Mouse (Mus musculus): ENCODE results near the gene Vmn1r67. TPM values are rescaled to one million over a fixed set of nuclear protein-coding genes. Genes with fewer than 3 reads are reported as not detected.

The Vmn1r67 gene
- not detected for polyA plus RNA-seq (2017; shearing (Covaris generic))

DNA sequence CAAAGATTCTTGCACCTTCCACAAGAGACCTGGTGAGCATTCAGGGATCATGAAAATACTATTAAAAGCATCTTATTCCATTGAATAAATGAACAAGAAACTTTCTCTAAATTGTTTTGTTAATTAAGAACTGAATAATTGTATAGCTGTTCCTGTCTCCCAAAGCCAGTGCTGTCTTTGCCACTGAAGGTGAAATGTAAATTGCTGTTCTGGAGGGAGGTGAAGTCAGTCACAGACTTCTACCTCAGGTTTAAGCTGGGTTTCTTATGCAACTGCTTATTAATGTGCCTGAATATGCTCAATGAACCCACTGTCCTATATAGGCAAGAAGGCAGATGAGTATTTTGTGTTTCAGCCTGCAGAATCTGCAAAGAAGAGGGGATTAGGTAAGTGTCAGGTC is at the start of gene Vmn1r67:
Gene Vmn1r67, plus strand, starts transcription at position 301 of the 400 bp plus-strand sequence.

DNA sequence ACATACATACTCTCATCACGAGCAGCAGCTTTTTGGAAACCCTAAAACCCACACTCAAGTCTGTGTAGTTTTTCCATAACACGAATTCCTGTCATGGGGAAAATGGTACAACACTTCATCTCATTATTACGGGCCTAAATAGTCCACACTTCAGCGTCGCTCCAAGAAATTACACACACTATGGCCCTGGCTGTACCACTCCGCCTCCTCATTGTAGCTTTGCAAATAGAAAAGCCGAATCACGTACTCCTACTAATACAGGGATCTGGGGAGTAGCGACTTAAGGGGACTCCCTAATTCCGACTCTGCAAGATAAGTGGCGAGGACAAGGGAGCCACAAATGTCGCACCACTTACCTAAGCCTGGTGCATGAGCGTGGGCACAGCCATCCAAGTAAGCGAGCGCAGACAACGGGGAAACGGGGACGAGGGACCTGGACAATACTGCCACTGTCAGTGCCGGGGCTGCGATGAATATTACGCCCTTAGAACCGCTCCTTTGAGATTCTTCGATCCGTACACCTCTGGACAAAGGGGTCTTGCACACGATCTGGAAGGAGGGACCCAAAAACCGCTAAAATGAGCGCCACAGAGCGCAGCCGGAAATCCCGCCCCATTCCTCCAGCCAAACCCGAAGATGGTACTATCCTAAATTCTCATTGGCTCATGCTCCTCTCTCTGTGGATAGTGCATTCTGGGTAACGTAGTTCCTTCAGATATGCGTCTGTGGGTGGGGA is 51.8 kb downstream of the Vmn1r67 start, which contains the start of gene Zik1:
Gene Zik1, minus strand, starts transcription at position 609 of the 736 bp plus-strand sequence.

Other genes with a start within 250 kb of the Vmn1r67 start
- not detected for gene Vmn1r66, start 165.3 kb upstream of the Vmn1r67 start, polyA plus RNA-seq (2017; shearing (Covaris generic))
- 2.3 TPM for gene Zik1, start 52.1 kb downstream of the Vmn1r67 start, polyA plus RNA-seq (2017; shearing (Covaris generic))
- gene Vmn1r68, start 115.2 kb downstream of the Vmn1r67 start, polyA plus RNA-seq (2017; shearing (Covaris generic)), result not detected
- gene Vmn1r69, start 170.3 kb downstream of the Vmn1r67 start, polyA plus RNA-seq (2017; shearing (Covaris generic)), result not detected
- gene Vmn1r70, start 188.2 kb downstream of the Vmn1r67 start, polyA plus RNA-seq (2017; shearing (Covaris generic)), result not detected
- not detected for gene Nlrp4b, start 244.5 kb downstream of the Vmn1r67 start, polyA plus RNA-seq (2017; shearing (Covaris generic))